Mouse (Mus musculus) T-cell, adult 66 days (primary cell): ENCODE measurements around the gene Cdr2l. TPM values are rescaled to one million over a fixed set of nuclear protein-coding genes. Genes with fewer than 3 reads are reported as not detected.

Experiments used
- total RNA-seq, 2 experiments: library from RNA; stranded (reverse); gene quantifications; 3 replicates in 1 of 2; 4 replicates in 1 of 2; pipeline ENCODE4 v1.2.4; 2023

Gene Cdr2l
- 1 to 10 TPM; 2.1 to 3.1 TPM for total RNA-seq

GRCm38 (mm10) chr11:115381743-115382539 is at the start of gene Cdr2l:
Gene Cdr2l (plus strand): TSS chr11:115381916.

GRCm38 (mm10) chr11:115334531-115334930 is 47.2 kb upstream of the Cdr2l start, which contains the start of gene Otop3:
Gene Otop3 (plus strand): TSS chr11:115334731.

GRCm38 (mm10) chr11:115367395-115367944 is 14.2 kb upstream of the Cdr2l start, which contains the start of gene Hid1:
Gene Hid1 (minus strand): TSS chr11:115367756.

GRCm38 (mm10) chr11:115403338-115404124 is 21.8 kb downstream of the Cdr2l start, which contains the start of gene Mrpl58:
Gene Mrpl58 (plus strand): TSS chr11:115403752.

GRCm38 (mm10) chr11:115419531-115420237 is 38.0 kb downstream of the Cdr2l start, which contains the start of the genes Atp5h and Kctd2:
Gene Atp5h (minus strand): TSS chr11:115419962.
Gene Kctd2 (plus strand): TSS chr11:115420128.

GRCm38 (mm10) chr11:115439906-115440595 is 58.3 kb downstream of the Cdr2l start, which contains the start of gene Trim80:
Gene Trim80 (plus strand): TSS chr11:115440545.

Other genes with a start within 250 kb of the Cdr2l start
- 1 to 10 TPM in 1 of 2 experiments, under 1 TPM in 1; 0.68 to 1.0 TPM for gene Cd300lf, start 247.9 kb upstream of the Cdr2l start, total RNA-seq
- gene Slc9a3r1, start 218.6 kb upstream of the Cdr2l start, total RNA-seq = 100 to 1,000 TPM; 207 to 214 TPM
- 10 to 100 TPM; 15.5 to 25.2 TPM for gene Tmem104, start 194.4 kb upstream of the Cdr2l start, total RNA-seq
- gene Nat9, start 194.1 kb upstream of the Cdr2l start, total RNA-seq = 1 to 10 TPM; 5.2 to 5.5 TPM
- not detected for gene Grin2c, start 114.7 kb upstream of the Cdr2l start, total RNA-seq
- gene Fdxr, start 104.9 kb upstream of the Cdr2l start, total RNA-seq = 10 to 100 TPM; 22.5 to 25.4 TPM
- 1 to 10 TPM; 1.1 to 1.2 TPM for gene Fads6, start 84.3 kb upstream of the Cdr2l start, total RNA-seq
- gene Otop2, start 74.8 kb upstream of the Cdr2l start, total RNA-seq = not detected
- gene Ush1g, start 59.9 kb upstream of the Cdr2l start, total RNA-seq = not detected
- gene Otop3, start 47.2 kb upstream of the Cdr2l start, total RNA-seq = not detected
- gene Hid1, start 14.2 kb upstream of the Cdr2l start, total RNA-seq = 10 to 100 TPM; 47.2 to 49.2 TPM
- gene Mrpl58, start 21.8 kb downstream of the Cdr2l start, total RNA-seq = 100 to 1,000 TPM; 120 to 151 TPM
- gene Atp5h, start 38.0 kb downstream of the Cdr2l start, total RNA-seq = 100 to 1,000 TPM; 236 to 252 TPM
- 10 to 100 TPM; 61.5 TPM for gene Kctd2, start 38.2 kb downstream of the Cdr2l start, total RNA-seq
- not detected for gene Trim80, start 58.6 kb downstream of the Cdr2l start, total RNA-seq
- gene Slc16a5, start 80.6 kb downstream of the Cdr2l start, total RNA-seq = 10 to 100 TPM; 23.8 to 32.4 TPM
- 10 to 100 TPM; 37.1 to 43.6 TPM for gene Armc7, start 93.8 kb downstream of the Cdr2l start, total RNA-seq
- gene Nt5c, start 109.9 kb downstream of the Cdr2l start, total RNA-seq = 100 to 1,000 TPM; 134 to 141 TPM
- gene Jpt1, start 132.5 kb downstream of the Cdr2l start, total RNA-seq = 100 to 1,000 TPM; 208 to 231 TPM
- gene Sumo2, start 154.4 kb downstream of the Cdr2l start, total RNA-seq = 100 to 1,000 TPM; 247 to 268 TPM
- gene Nup85, start 182.5 kb downstream of the Cdr2l start, total RNA-seq = 10 to 100 TPM; 71.9 to 80.3 TPM
- gene Mrps7, start 222.0 kb downstream of the Cdr2l start, total RNA-seq = 10 to 100 TPM; 26.0 to 29.7 TPM
- gene Gga3, start 222.1 kb downstream of the Cdr2l start, total RNA-seq = 100 to 1,000 TPM in 1 of 2 experiments, 10 to 100 TPM in 1; 85.1 to 112 TPM
- 10 to 100 TPM; 61.1 to 61.2 TPM for gene Mif4gd, start 231.1 kb downstream of the Cdr2l start, total RNA-seq
- gene Slc25a19, start 246.4 kb downstream of the Cdr2l start, total RNA-seq = 10 to 100 TPM; 44.3 to 53.9 TPM